Mouse (Mus musculus) ES-CJ7 (cell line): ENCODE results near the gene Gm21293.
"Not testable (repeated sequence)": the region's sequence is repeated elsewhere in the genome, so short reads cannot be mapped to it uniquely, and the experiment has no call there.

Source experiments
- DNase-seq: peaks from one replicate; pipeline ENCODE4 v3.0.0; 2011; ENCODE audit warnings: low read depth, low spot score

The Gm21293 gene

DNA sequence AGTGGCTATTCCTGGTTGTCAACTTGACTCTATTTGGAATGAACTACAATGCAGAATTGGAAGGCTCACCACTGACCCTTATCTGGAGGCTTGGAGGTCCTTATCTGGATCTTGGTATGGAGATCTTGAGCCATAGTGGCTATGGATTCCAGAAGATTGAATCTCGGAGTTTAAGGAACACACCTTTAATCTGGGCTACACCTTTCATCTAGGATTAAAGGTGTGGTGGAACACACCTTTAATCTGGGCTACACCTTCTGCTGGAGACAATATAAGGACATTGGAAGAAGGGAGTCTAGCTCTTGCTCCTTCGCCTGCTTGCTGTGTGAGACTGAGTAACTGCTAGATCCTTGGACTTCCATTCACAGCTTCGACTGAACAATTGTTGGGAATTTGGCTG lies at the start of gene Gm21293:
Gene Gm21293, plus strand, starts transcription at position 301 of the 400 bp plus-strand sequence.
- DNase-seq: not testable (repeated sequence)

DNA sequence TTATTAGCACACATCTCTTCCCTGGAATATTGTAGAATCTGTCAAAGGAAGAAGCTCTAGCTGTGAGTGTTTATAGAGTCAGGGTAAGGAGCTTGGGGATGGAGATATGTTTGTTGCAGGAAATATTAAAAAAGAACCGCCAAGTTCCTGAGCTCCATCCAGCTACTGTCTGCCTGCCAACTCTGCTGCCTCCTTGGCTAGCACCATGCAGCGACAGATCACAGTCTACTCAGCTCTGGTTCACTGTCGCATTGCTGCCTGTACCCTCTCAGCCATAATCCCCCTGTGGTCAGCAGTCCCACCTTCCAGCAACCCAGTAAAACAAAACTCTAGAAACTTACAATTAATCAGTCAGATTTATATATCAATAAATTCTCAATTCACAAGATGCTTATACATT lies 32.7 kb upstream of the Gm21293 start:
- no peak for DNase-seq

DNA sequence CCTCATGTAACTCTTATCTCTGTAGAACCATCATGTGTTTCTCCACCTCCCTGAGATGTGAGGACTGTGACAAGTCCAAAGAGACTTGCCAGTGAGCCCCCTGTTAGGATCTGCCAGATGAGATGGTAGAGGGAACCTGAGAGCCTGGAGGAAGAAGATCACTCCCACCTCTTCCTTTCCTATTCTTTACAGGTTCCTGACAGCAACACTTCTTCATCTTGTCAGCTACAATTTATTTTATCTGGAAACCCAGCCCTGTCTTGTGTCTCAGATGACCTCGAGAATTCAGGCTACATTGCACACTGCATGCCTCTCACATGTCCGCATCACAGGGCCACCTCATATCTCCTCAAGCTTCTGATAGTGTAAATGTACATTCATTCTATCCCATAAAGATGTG lies 24.5 kb upstream of the Gm21293 start:
- no peak for DNase-seq

DNA sequence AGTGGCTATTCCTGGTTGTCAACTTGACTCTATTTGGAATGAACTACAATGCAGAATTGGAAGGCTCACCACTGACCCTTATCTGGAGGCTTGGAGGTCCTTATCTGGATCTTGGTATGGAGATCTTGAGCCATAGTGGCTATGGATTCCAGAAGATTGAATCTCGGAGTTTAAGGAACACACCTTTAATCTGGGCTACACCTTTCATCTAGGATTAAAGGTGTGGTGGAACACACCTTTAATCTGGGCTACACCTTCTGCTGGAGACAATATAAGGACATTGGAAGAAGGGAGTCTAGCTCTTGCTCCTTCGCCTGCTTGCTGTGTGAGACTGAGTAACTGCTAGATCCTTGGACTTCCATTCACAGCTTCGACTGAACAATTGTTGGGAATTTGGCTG lies 8.4 kb downstream of the Gm21293 start, which contains the start of gene Gm6763:
Gene Gm6763, plus strand, starts transcription at position 301 of the 400 bp plus-strand sequence.
- DNase-seq: not testable (repeated sequence)

DNA sequence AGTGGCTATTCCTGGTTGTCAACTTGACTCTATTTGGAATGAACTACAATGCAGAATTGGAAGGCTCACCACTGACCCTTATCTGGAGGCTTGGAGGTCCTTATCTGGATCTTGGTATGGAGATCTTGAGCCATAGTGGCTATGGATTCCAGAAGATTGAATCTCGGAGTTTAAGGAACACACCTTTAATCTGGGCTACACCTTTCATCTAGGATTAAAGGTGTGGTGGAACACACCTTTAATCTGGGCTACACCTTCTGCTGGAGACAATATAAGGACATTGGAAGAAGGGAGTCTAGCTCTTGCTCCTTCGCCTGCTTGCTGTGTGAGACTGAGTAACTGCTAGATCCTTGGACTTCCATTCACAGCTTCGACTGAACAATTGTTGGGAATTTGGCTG lies 16.9 kb downstream of the Gm21293 start, which contains the start of gene Gm8764:
Gene Gm8764, plus strand, starts transcription at position 301 of the 400 bp plus-strand sequence.
- not testable (repeated sequence) for DNase-seq

DNA sequence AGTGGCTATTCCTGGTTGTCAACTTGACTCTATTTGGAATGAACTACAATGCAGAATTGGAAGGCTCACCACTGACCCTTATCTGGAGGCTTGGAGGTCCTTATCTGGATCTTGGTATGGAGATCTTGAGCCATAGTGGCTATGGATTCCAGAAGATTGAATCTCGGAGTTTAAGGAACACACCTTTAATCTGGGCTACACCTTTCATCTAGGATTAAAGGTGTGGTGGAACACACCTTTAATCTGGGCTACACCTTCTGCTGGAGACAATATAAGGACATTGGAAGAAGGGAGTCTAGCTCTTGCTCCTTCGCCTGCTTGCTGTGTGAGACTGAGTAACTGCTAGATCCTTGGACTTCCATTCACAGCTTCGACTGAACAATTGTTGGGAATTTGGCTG lies 25.4 kb downstream of the Gm21293 start, which contains the start of gene Gm21304:
Gene Gm21304, plus strand, starts transcription at position 301 of the 400 bp plus-strand sequence.
- not testable (repeated sequence) for DNase-seq

DNA sequence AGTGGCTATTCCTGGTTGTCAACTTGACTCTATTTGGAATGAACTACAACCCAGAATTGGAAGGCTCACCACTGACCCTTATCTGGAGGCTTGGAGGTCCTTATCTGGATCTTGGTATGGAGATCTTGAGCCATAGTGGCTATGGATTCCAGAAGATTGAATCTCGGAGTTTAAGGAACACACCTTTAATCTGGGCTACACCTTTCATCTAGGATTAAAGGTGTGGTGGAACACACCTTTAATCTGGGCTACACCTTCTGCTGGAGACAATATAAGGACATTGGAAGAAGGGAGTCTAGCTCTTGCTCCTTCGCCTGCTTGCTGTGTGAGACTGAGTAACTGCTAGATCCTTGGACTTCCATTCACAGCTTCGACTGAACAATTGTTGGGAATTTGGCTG lies 33.9 kb downstream of the Gm21293 start, which contains the start of gene Gm21312:
Gene Gm21312, plus strand, starts transcription at position 301 of the 400 bp plus-strand sequence.
- DNase-seq: not testable (repeated sequence)

DNA sequence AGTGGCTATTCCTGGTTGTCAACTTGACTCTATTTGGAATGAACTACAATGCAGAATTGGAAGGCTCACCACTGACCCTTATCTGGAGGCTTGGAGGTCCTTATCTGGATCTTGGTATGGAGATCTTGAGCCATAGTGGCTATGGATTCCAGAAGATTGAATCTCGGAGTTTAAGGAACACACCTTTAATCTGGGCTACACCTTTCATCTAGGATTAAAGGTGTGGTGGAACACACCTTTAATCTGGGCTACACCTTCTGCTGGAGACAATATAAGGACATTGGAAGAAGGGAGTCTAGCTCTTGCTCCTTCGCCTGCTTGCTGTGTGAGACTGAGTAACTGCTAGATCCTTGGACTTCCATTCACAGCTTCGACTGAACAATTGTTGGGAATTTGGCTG lies 42.4 kb downstream of the Gm21293 start, which contains the start of gene Gm20765:
Gene Gm20765, plus strand, starts transcription at position 301 of the 400 bp plus-strand sequence.
- DNase-seq: not testable (repeated sequence)

DNA sequence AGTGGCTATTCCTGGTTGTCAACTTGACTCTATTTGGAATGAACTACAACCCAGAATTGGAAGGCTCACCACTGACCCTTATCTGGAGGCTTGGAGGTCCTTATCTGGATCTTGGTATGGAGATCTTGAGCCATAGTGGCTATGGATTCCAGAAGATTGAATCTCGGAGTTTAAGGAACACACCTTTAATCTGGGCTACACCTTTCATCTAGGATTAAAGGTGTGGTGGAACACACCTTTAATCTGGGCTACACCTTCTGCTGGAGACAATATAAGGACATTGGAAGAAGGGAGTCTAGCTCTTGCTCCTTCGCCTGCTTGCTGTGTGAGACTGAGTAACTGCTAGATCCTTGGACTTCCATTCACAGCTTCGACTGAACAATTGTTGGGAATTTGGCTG lies 51.0 kb downstream of the Gm21293 start, which contains the start of gene Gm4340:
Gene Gm4340, plus strand, starts transcription at position 301 of the 400 bp plus-strand sequence.
- not testable (repeated sequence) for DNase-seq
